ENCODE assay signal across 1 mouse cellular context in genomic region chr5:124602349-124602748, GRCm38 (mm10).
TF ChIP-seq lines count a peak whose summit lies in the region.

No protein-coding gene starts in this region.

TF ChIP-seq in MEL, 35 proteins besides CTCF, POLR2A, EP300 and RAD21 (continued from another document):
- peak; percentile 81 for TF ChIP-seq ZC3H11A (IDR thresholded peaks at IDR 0.05; ENCODE audit: low read depth, low read length)
